Mouse (Mus musculus) kidney, adult 11 months (tissue): Measurements from ENCODE around the gene Best2.

Source experiments
- DNase-seq: peaks from one replicate; pipeline ENCODE4 v3.0.0; 2022

The Best2 gene

DNA sequence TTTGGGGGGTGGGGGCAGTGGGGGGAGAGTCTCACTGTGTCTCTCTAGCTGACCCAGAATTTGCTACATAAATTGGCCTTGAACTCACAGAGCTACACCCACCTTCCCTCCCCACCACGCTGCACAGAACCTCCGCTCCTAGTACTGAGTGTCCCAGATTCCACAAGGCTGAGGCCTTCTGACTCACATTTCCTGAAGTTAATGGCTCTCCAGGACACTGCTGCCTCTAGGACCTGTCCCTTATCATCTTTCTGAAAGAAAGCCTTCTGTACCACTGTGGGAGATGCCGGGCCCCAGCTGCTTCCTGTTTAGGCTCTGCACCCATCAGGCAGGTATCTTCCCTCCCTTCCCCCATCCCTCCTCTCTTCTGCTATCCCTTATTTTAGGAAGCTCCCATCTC, 47.7 kb downstream of the Best2 start:
- DNase-seq = no peak

DNA sequence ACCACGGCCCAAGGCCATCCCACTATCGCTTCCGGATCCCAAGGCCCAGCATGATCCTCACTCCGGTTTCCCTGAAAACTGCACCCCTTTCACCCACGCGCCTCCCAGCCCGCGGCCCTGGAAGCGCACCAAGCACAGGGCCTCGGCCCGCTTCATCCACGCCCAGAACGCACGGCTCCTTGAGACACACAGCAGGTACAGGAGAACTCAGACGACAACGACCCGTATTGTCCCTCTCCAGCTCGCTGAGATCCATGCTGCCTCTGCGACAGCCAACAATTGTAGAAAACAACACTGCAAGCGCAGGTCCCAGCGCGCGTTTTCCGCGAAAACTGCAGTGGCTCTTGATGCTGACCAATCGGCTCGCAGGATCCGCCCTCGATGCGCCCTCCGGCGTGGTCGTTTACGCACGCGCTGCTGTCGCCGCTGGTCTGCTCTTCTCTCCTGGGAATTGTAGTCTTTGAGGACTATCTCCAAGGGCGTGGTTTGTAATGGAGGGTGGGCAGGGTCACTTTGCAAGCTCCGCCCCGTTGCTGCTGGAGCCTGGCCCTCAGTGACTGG, 48.5 kb downstream of the Best2 start:
- DNase-seq = peak; percentile 97

DNA sequence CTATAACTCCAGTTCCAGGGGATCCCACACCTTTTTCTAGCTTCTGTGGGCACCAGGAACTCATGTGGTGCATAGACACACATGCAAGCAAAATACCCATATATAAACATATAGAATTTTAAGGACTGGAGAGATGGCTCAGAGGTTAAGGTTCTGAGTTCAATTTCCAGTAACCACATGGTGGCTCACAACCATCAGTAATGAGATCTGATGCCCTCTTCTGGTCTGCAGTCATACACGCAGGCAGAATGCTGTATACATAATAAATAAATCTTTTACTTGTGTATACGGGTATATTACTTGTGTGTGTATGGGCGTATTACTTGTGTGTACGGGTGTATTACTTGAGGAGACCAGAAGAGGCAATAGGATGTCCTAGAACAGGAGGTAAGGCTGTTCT, 50.4 kb downstream of the Best2 start:
- no peak for DNase-seq

DNA sequence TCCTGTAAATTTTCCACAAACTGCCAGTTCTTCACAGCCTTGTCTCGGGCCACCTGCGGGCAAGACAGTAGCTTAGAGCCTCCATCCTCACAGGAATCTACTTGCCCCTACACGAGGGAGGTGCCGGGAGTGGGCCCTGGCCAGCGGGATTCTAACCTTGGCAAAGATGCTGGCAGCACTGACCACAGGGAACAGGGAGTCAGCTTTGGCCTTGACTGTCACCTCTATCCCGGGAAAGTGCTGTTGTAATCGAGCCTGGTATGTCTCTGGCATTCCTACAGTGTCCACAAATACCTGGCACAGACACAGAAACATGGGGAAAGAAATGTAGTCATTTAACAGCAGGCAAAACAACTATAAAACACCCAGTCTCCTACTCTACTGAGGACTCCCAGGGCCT, 54.5 kb downstream of the Best2 start:
- no peak for DNase-seq
